Mouse (Mus musculus) kidney, adult 2 months (tissue): ENCODE measurements at regions not wholly inside any gene's neighbourhood (a gene's known extent, or its start where the extent isn't known, plus 50 kb on each side); places are given as distances from the start of the nearest gene placed in this dataset.

Source experiments
- CTCF ChIP-seq: fragments of 200-500 bp; conservative IDR thresholded peaks from 2 replicates; pipeline ENCODE4 v1.5.1; 2011; ENCODE audit warnings: low read depth, mild to moderate bottlenecking, control low read depth, low read length, moderate library complexity, mixed read lengths; ENCODE audit not compliant: insufficient read depth, insufficient read length
- POLR2A ChIP-seq: fragments of 200-500 bp; IDR thresholded peaks from one replicate; pipeline ENCODE4 v1.6.1; 2011; ENCODE audit warnings: low read depth, low read length, control low read depth

GRCm38 (mm10) chr9:49969429-49969828 lies 170.7 kb upstream of the Ncam1 start:
- TF ChIP-seq CTCF (no peak), POLR2A (no peak)
